Mouse (Mus musculus) cerebellum, adult 8-10 months (tissue): ENCODE results near the gene Nf2.

Experiments
- DNase-seq: peaks from one replicate; pipeline ENCODE4 v3.0.0; 2022

The Nf2 gene

DNA sequence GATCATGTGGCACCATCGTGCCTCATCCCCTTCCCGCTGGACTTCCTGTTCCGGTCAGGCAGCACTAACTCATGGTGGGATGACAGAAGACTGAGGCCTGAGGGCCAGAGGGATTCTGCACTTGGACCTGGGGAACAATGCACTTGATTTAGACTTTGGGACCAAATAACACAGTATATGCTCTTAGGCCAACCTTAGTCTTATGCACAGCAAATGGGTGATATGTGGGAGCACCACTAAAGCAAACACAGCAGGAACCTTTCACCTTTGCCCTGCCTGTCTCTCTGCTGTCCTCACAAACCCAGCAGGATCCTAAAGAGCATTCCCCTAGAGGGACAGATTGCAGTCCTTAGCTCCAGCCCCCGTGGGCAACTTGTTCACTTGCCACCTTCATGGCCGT is 108.6 kb downstream of the Nf2 start:
- no peak for DNase-seq

DNA sequence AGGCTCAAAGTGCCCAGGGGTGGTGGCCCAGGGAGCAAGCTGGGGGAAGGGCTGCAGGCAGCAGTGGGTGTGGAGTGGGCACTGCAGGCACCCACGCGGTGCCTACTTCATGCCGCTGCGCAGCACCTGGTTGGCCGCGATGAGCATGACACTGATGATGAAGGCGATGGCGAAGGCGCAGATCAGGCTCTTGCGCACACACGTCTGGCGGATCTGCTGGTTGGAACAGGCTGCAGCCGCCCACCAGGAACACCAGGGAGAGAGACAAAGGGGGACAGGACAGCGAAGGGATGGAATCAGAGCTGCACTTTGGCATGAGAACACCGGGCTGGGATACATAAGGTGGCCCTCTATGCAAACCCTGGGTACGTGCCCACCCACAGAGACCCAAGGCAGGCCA is 110.6 kb downstream of the Nf2 start:
- no peak for DNase-seq

DNA sequence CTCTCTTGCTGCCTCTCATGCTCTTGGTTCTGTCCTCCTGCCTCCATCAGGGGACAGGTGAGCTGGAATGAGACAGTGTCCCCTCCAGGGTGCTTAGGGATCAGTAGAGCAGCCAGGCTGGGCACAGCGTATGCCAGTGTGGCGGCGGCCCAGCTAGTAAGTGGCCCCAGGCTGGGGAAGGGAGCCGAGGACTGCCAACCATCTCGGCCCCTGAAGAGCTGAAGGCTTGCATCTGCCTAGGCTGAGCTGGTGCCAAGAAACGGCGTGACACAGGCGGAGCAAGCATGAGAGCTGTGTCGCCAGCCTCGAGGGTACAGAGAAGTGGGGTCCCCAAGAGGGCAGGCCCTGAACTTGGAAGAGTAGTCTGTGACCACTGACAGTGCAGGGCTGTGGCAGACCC is 111.7 kb downstream of the Nf2 start:
- DNase-seq = peak; percentile 55

DNA sequence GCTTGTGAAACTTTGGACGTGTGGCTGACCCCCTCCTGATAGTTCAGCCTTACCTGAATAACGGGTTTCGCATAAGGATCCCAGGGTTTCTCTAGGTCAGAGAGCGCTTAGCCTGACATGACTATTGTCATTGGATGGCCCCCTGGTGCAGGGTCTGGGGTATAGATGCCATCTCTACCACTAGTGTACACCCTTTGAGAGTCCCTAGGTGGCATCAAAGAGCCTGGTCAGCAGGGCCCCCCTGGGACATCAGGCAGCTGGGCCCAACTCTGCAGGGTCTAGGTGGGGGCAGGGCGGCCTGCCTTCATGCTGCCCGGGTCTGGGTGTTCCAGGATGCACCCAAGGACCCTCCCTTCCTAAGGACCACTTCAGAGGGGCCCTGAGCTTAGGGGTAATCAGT is 113.0 kb downstream of the Nf2 start:
- DNase-seq = no peak

DNA sequence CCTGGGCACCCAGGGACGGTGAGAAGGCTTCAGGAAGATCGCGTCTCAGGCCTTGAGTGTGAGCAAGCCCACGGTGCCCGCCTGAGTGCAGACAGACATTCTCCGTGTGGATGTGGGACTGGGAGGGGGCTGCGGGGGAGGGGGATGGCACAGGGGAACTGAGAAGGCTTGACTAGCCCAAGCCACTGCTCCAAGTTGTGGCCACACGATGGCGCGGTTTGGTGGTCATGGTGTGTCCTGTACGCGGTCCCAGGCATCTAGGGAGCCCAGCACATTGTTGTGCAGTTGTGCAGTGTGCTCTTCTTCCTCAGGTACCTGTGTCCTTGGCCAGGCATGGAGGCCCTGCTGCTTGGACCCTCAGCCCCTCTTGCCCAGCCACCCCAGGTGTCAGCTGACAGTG is 115.2 kb downstream of the Nf2 start:
- DNase-seq = no peak

DNA sequence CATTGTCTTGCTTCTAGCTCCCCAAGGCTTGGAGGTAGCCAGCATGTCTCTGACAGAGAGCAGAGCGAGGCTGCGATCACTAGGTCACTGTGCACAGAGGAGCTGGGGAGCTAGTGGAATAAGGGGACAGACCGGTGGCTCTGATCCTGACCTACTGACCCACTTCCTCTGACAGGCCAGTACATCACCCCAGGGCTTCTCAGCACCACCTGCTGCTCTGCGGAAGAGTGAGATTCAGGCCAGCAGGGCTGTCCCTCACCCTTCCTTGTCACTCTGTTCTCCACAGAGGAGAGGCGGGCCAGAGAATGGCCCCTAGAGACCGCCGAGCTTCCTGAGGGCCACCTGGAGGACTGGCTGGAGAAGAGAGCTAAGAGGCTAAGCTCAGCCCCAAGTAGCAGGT is 117.6 kb downstream of the Nf2 start:
- peak; percentile 32 for DNase-seq

DNA sequence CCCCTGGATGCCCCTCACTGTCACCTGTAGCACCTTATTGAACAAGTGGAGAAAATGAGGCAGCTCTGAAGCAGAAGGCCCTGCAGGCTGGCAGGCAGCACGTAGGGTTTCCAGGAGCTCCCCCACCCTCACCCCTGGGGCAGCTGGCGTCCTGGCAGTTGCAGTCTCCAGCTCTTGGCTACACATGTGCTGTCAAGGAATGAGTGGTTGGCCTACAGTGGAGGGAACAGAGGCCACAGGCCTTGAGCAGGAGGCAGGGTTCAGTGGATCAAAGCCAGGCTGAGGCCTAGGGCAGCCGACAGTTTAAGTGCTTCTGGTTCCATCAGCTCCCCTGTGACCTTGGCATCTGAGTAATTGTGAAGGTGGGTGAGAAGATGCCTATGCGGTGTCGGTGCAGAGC is 118.4 kb downstream of the Nf2 start:
- no peak for DNase-seq

DNA sequence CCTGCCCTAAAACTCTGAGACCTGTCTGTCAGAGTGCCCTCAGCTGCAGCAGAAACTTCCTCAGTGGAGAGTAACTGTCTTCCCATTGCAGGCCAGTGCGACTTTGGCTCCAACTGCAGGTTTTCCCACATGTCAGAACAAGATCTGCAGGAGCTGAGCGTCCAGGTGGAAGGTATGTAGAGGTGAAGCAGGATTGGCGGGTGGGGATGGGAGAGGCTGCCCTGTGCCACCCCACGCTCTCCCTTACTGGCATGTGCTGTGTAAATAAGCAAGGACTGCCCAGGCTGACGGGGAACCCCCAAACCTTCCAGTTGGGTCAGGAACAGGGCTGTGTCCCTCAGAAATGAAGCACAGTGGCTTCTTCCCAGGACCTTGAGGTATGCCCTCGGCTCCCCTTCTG is 119.2 kb downstream of the Nf2 start:
- no peak for DNase-seq

DNA sequence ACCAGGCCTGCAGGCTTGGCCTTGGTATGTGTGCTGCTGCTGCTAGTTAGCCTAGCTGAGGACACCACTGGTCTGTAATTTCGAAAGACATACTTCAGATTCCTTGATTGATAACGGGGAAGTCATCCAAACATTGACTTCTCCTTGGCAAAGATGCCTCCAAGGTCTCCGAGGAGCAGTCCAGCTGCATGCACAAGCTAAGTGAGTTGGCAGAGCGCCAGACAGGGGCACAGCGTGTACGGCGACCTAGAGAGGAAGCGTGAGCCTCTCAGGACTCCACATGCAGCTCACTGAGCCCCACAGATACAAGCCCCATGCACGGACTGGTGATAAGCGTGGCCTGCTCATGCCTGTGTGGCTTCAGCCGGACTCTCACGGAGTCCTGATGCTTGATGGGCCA is 119.7 kb downstream of the Nf2 start:
- DNase-seq = no peak

DNA sequence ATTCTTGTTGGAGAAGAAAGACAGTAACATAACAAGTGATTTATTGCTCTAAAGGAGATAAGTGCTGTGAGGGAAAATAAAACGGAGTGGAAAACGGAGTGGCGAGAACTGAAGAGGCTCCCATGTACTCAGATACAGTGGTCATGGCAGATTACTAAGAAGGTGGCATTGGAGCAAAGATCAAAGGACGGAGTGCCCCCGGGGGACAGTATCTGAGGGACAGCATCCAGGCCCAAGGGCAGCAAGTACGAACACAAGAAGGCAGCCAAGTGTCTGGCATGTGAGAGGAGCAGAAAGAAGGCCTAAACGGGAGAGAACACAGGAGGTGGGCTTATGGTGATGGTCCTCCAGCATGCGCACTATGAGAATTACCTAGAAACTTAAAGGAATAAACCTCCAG is 127.6 kb downstream of the Nf2 start:
- no peak for DNase-seq

DNA sequence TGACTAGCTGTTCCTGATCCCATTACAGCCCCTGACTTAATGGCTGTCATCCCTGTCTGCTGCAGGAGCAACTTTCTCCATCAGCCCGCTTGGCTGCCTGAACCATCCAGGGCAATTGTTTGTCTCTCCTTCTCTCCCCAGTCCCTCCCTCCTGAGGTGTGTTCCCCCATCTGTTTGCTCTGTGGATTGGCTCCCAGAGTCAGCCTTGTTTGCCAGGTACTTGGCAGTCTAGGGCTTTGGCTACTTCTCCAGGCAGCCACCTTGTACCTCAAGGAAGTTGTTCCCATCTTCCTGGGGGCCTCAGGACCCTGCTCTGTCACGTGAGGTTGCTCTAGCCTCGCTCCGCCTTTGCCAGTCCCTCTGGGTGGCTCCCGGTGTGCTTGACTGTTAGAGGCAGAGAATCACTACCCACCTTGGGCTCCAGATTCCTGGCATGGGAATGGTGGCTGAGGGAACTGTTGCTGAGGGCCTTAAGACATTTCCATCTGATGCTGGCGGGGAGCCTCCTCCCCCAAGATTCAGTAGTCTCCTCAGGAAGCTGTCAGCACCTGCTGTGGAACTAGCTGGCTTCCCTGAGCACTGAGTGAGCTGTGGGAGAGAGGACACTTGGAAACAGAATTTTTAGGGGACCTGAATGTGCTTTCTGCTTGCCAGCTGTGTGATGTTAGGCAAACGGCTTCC is 128.3 kb downstream of the Nf2 start:
- DNase-seq = peak; percentile 63

DNA sequence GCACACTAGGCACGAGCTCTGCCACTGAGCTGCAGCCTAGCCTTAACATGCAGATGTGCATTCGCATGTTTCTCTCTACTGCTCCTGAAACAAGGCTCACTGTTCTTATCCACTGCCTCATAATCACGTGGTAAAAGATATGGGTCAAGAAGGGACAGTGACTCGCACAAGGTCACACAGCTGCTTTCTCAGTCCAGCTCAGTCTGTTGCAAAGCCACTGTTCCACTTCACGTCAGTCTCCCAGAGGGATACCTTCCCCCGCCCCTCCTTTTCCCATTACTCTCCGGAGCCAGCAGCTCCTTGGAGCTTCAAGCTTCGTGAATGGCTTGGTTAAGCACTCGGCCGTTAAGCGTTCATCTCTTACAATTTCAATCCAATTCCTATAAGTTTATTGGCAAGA is 128.9 kb downstream of the Nf2 start:
- DNase-seq = no peak

DNA sequence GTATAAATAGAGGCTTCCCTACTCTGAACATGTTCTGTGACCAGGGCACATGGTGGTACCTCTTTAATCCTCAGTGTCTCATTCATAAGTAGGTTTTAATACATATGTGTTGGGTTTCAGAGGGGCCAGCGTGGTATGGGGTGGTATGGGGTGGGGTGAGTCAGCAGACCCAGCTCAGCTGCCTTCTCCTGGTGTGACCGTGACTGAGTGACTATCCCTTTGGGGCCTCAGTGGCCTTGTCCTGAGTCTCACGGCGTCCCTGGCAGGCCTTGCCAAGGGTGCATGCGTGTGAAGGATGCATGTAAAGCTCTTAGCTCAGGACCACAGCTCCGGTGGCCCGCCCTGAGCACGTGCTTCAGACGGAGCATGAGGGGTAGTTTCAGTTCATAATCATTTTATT is 129.4 kb downstream of the Nf2 start:
- no peak for DNase-seq

DNA sequence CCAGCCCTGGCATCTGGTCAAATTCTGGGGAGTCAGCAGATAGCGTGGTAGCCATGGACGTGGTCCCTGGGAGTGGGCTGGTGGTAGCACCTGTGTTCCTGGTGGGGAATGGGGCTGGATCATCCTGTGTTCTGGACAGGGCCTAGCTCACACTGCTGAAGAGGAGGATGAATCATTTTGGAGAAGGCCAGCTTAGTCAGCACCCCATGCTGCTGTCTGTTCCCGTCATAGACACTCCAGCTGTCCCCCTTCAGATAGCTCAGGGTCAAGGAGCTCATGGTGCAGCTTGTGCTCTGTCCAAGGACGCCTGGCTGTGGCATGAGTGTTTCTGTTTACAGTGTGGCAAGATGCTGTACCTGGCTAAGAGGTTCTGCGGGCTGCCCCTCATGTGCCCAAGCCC is 130.8 kb downstream of the Nf2 start:
- no peak for DNase-seq

DNA sequence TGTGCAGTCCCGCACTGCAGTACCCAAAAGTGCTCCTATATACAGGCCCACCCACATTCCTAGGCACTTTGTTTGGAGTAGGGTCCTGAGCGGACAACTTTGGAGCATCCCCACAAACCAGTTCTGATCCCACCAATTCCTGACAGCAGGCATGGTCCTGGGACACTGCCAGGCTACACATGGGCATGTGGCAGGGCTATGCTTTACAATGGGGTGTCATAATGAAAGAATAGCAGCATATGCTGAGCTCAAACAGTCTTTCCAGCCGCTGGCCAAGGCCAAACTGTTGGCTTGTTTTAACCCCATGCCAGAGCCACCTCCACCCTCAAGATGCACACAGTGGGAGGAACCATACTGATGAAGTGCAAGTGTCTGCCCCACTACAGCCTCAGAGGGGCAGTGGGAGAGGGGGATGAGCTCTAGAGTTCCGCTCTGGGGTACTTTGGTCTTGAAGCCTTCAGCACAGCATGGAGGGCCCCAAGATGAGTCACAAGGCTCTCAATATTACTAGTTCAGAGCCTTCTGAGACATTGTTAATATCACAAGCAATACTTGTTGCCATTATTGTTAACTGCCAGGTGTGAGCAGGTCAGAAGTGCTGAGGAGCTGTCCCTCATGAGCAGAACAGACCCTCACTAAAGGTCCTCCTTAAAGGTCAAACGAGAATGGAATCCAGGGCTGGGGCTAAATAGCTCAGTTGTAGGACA is 132.7 kb downstream of the Nf2 start:
- DNase-seq = no peak
